Mouse (Mus musculus): ENCODE measurements around the gene Adamts15.

- TF ChIP-seq CTCF (IDR thresholded peaks at IDR 0.05; ENCODE audit: low read depth, low read length) (peak; percentile 70), POLR2A (IDR thresholded peaks at IDR 0.05; ENCODE audit: extremely low read depth, insufficient read depth, low read length) (no peak)
Measured at GRCm38 (mm10) chr9:30920736-30921135, 1.5 kb downstream of the Adamts15 start.
